9 mouse cellular contexts compared by ENCODE assay signal in the genomic region with DNA sequence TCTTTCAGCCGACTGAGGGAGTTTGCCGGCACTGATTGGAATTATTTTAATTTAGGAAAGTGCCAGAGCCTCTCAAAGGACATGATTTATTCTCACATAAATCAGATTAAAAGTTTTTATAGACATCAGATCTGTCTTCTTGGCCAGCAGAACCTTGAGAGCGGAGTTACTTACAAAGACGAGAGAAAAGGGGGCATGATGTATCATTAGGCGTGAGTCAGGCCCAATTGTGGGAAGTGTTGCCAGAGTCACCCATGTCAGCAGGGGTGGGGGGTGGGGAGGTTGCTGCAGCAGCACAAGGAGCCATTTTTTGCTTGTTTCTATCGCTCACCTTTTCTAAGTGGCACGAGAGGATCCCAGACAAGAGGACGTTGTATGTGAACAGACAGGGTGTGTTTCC.
DNase-seq lines count a peak whose midpoint lies in the region; ATAC-seq and TF ChIP-seq lines count a peak whose summit lies in the region.
"Had no signal": no experiment of that assay in that cellular context is flagged by ENCODE, and none has a peak within 500 bp of the region (broad histone marks: within the 10 kb centered on the region; RNA-seq: fewer than 3 reads in every experiment).

No protein-coding gene starts in this region.

- no peaks in the 10 kb centered on the region for H3K36me3 ChIP-seq in lung, embryonic 14.5 days (ENCODE audit: insufficient read depth)
- H3K36me3 ChIP-seq in hindbrain, embryonic 15.5 days: no peaks in the 10 kb centered on the region

- no peaks in the 10 kb centered on the region for H3K9me3 ChIP-seq in lung, embryonic 14.5 days (ENCODE audit: low read depth, low read length)
- H3K9me3 ChIP-seq in hindbrain, embryonic 15.5 days: no peaks in the 10 kb centered on the region

- no peaks in the 10 kb centered on the region for H3K4me1 ChIP-seq in lung, embryonic 14.5 days (ENCODE audit: insufficient read depth)
- H3K4me1 ChIP-seq in hindbrain, embryonic 15.5 days (replicated peaks): peaks cover 58% of the 10 kb centered on the region

- H3K4me3 ChIP-seq in lung, embryonic 14.5 days (ENCODE audit: low read depth, low read length): peak overlapping the region; percentile 37
- peak overlapping the region; percentile 15; the same call in 1 of the 2 replicates for H3K4me3 ChIP-seq in hindbrain, embryonic 15.5 days
- H3K4me3 ChIP-seq: erythroblast, embryonic 14.5 days had no signal

- peak; percentile 36 for DNase-seq in lung, embryonic 14.5 days
- no peak for DNase-seq in lung, postnatal 25 days (ENCODE audit: low spot score)
- peak; percentile 46 for DNase-seq in embryo, embryonic 11 days
- DNase-seq in naive thymus-derived CD4-positive, alpha-beta T cell, adult 2 months (ENCODE audit: low read depth): peak; percentile 19
- no peak for DNase-seq in thymus, postnatal 14 days
- no peak for DNase-seq in cerebellum, postnatal 25 days
- DNase-seq in left cerebral cortex, adult 11 months (ENCODE audit: low spot score): no peak

- ATAC-seq in lung, embryonic 14.5 days (ENCODE audit: insufficient read depth): no peak
- ATAC-seq in hindbrain, embryonic 15.5 days (ENCODE audit: low FRiP score, low read depth): no peak

- H3K27ac ChIP-seq in lung, embryonic 14.5 days (ENCODE audit: low read depth): peak overlapping the region; percentile 70
- H3K27ac ChIP-seq in hindbrain, embryonic 15.5 days (replicated peaks): no peak overlapping the region

- WGBS in lung, embryonic 14.5 days: 2% methylated on average over 8 of the region's 8 CpGs
- 1% methylated on average over 8 of the region's 8 CpGs for WGBS in hindbrain, embryonic 15.5 days

- H3K4me2 ChIP-seq in lung, embryonic 14.5 days: peak overlapping the region; percentile 69
- peak overlapping the region; percentile 52 for H3K4me2 ChIP-seq in hindbrain, embryonic 15.5 days

- no peaks in the 10 kb centered on the region for H3K27me3 ChIP-seq in lung, embryonic 14.5 days (ENCODE audit: insufficient read depth, low read length)
- H3K27me3 ChIP-seq in hindbrain, embryonic 15.5 days: no peaks in the 10 kb centered on the region

- TF ChIP-seq CTCF in lung, embryonic 14.5 days (IDR thresholded peaks at IDR 0.05; ENCODE audit: low read depth): no peak

- H3K9ac ChIP-seq in lung, embryonic 14.5 days: peak overlapping the region; percentile 38
- no peak overlapping the region for H3K9ac ChIP-seq in hindbrain, embryonic 15.5 days

Comparison
In these comparisons a context has a peak if more than half of its experiments do, and no peak if none do; other contexts are left out.
1. DNase-seq: peak in lung, embryonic 14.5 days (single experiment), embryo, embryonic 11 days (single experiment) and naive thymus-derived CD4-positive, alpha-beta T cell, adult 2 months (single experiment); none in lung, postnatal 25 days (single experiment), thymus, postnatal 14 days (single experiment), cerebellum, postnatal 25 days (0 of 2) and left cerebral cortex, adult 11 months (single experiment).